Mouse (Mus musculus) adrenal gland, adult 18-20 months (tissue): Measurements from ENCODE around the gene Hspb6. TPM values are rescaled to one million over a fixed set of nuclear protein-coding genes. Genes with fewer than 3 reads are reported as not detected.

Experiments
- DNase-seq, 2 experiments: peaks; one replicate each; pipeline ENCODE4 v3.0.0; 2021 to 2022; ENCODE audit warnings: low spot score in 2 of 2
- microRNA-seq, 2 experiments: library from miRNA; unstranded; fragments of <30 nt; microRNA quantifications; one replicate each; pipeline ENCODE4 v1.2.0; 2021; ENCODE audit warnings: borderline number of aligned reads in 2 of 2
- total RNA-seq, 2 experiments: library from RNA; stranded (reverse); gene quantifications; 1 replicate in 1 of 2; 2 replicates in 1 of 2; pipeline ENCODE4 v1.2.3; 2021

Gene Hspb6
- total RNA-seq, 2 experiments from 2014 or later, result 26.3 to 34.9 TPM

DNA sequence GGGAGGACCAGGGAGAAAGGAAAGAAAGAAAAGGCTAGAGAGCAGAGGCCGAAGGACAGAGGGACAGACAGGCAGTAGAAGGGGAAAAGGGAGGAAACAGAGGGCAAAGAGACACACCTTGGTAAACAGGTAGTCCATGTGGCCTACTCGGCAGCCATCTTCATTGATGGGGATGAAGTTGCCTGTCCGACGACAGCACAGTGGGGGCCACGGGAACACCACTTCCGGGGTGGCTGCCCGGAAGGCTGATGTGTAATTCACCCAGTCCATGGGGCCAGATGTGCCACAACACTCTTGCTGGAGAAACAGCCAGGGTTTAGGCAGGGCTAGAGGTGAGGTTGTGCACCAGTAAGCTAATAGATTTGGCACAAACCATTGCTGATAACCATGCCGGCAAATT is 53.0 kb downstream of the Hspb6 start:
- no peak for DNase-seq

Small RNA genes within 50 kb of the gene (microRNA-seq; reads per million reads assigned to microRNA genes)
- gene Gm38670 (0.95 to 2.4 reads per million in 2 experiments), gene Mir3569 (0 reads per million in 2 experiments)

Other genes with a start within 250 kb of the Hspb6 start
- gene Alkbh6, start 243.5 kb upstream of the Hspb6 start, total RNA-seq, result 10 to 100 TPM; 56.3 to 74.8 TPM
- 10 to 100 TPM; 21.8 to 31.5 TPM for gene Syne4, start 237.4 kb upstream of the Hspb6 start, total RNA-seq
- gene E130208F15Rik, start 230.4 kb upstream of the Hspb6 start, total RNA-seq, result 1 to 10 TPM in 1 of 2 experiments, under 1 TPM in 1; 0.63 to 1.0 TPM
- gene Sdhaf1, start 228.3 kb upstream of the Hspb6 start, total RNA-seq, result 10 to 100 TPM in 1 of 2 experiments, 1 to 10 TPM in 1; 8.8 to 12.0 TPM
- gene Lrfn3, start 189.4 kb upstream of the Hspb6 start, total RNA-seq, result 1 to 10 TPM; 6.7 to 8.5 TPM
- gene Tyrobp, start 138.4 kb upstream of the Hspb6 start, total RNA-seq, result 10 to 100 TPM; 34.7 to 68.5 TPM
- gene Hcst, start 132.3 kb upstream of the Hspb6 start, total RNA-seq, result 1 to 10 TPM; 1.5 to 1.9 TPM
- gene Nfkbid, start 130.4 kb upstream of the Hspb6 start, total RNA-seq, result 1 to 10 TPM; 1.6 to 2.0 TPM
- 10 to 100 TPM; 31.8 to 40.6 TPM for gene Aplp1, start 106.6 kb upstream of the Hspb6 start, total RNA-seq
- not detected for gene Kirrel2, start 94.5 kb upstream of the Hspb6 start, total RNA-seq
- not detected for gene Nphs1, start 93.9 kb upstream of the Hspb6 start, total RNA-seq
- gene Prodh2, start 58.6 kb upstream of the Hspb6 start, total RNA-seq, result 1 to 10 TPM in 1 of 2 experiments, not detected in 1; 1.2 TPM
- 1 to 10 TPM; 1.8 to 2.7 TPM for gene Arhgap33, start 17.1 kb upstream of the Hspb6 start, total RNA-seq
- 1 to 10 TPM; 6.5 to 6.9 TPM for gene Proser3, start 121 bp downstream of the Hspb6 start, total RNA-seq
- 10 to 100 TPM; 47.0 to 59.3 TPM for gene Lin37, start 7.7 kb downstream of the Hspb6 start, total RNA-seq
- gene U2af1l4, start 11.1 kb downstream of the Hspb6 start, total RNA-seq, result 10 to 100 TPM; 67.1 to 67.4 TPM
- 1 to 10 TPM; 4.6 to 8.2 TPM for gene Gm49396, start 11.2 kb downstream of the Hspb6 start, total RNA-seq
- gene Psenen, start 11.4 kb downstream of the Hspb6 start, total RNA-seq, result 100 to 1,000 TPM; 130 to 154 TPM
- gene Igflr1, start 13.2 kb downstream of the Hspb6 start, total RNA-seq, result 1 to 10 TPM; 3.6 to 4.3 TPM
- gene Kmt2b, start 36.5 kb downstream of the Hspb6 start, total RNA-seq, result 10 to 100 TPM; 37.8 to 56.6 TPM
- under 1 TPM in 1 of 2 experiments, not detected in 1; 0.83 TPM for gene Zbtb32, start 46.7 kb downstream of the Hspb6 start, total RNA-seq
- under 1 TPM; 0.19 to 0.20 TPM for gene Upk1a, start 60.7 kb downstream of the Hspb6 start, total RNA-seq
- gene Cox6b1, start 74.0 kb downstream of the Hspb6 start, total RNA-seq, result 1,000 to 10,000 TPM; 1,148 to 1,842 TPM
- not detected for gene Etv2, start 83.7 kb downstream of the Hspb6 start, total RNA-seq
- 10 to 100 TPM; 84.9 to 86.7 TPM for gene Rbm42, start 98.1 kb downstream of the Hspb6 start, total RNA-seq
- gene Haus5, start 112.8 kb downstream of the Hspb6 start, total RNA-seq, result 1 to 10 TPM; 6.9 to 7.9 TPM
- not detected for gene Pmis2, start 119.4 kb downstream of the Hspb6 start, total RNA-seq
- gene 2200002J24Rik, start 146.7 kb downstream of the Hspb6 start, total RNA-seq, result 1 to 10 TPM; 2.7 to 6.4 TPM
- gene Atp4a, start 160.0 kb downstream of the Hspb6 start, total RNA-seq, result 1 to 10 TPM; 1.3 to 2.6 TPM
- 100 to 1,000 TPM; 197 to 214 TPM for gene Tmem147, start 177.4 kb downstream of the Hspb6 start, total RNA-seq
- gene Gapdhs, start 191.5 kb downstream of the Hspb6 start, total RNA-seq, result under 1 TPM in 1 of 2 experiments, not detected in 1; 0.20 TPM
- gene Sbsn, start 199.3 kb downstream of the Hspb6 start, total RNA-seq, result 100 to 1,000 TPM; 145 to 483 TPM
- gene Dmkn, start 211.6 kb downstream of the Hspb6 start, total RNA-seq, result 1 to 10 TPM; 4.2 to 6.0 TPM
- 1 to 10 TPM in 1 of 2 experiments, not detected in 1; 2.5 TPM for gene Krtdap, start 235.7 kb downstream of the Hspb6 start, total RNA-seq